Mouse (Mus musculus) ZHBTc4 (cell line): ENCODE measurements around the gene Abca7.

Experiments
- DNase-seq: peaks from one replicate; pipeline ENCODE4 v3.0.0-alpha.2; 2011; ENCODE audit warnings: low read depth, low spot score

Gene Abca7

DNA sequence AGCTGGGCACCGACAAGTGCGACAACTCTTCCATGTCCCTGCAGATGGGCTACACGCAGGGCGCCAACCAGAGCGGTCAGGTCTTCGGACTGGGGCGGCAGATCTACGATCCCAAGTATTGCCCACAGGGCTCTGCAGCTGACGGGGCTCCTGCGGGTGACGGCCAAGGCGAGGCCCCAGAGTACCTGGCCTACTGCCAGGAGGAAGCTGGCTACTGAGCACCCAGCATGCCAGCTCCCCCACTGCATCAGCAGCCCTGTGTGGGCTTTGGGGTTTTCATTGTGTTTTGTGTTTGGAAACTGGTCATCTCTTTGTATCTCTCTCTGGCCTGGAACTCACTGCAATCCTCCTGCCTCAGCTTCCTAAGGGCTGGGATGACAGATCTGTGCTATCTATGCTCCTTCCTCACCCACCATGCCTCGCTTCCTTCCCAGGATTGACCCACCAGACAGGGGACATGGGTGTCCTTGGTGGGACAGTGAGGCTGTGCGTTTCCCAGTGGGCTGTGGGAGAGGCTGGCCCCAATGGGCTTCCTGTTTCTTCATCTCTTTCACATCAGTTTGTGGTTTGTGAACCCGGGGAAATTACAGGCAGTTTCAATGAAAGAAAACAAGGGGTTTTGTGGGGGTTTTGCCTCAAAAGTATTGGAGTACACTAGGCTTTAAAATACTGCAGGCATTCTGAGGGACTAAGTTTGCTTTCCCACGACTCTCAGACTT, 1.7 kb upstream of the Abca7 start:
- DNase-seq: no peak

DNA sequence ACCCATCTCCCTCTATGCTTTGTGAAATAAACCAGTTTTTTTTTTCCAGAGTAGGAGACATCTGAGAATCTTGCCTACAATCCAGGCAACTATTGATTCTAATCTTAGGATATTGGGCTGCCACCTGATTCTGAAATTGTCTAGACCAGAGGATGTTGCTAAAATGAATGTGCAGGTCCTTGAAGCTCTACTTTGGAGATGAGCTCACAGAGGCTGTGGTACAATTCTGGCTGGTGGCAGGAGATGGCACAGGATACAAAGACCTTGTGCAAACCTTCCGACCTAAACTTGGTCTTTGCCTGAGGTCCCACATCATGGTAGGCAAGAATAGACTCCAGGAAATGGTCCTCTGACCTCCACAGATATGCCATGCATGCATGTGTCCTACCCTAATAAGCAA, 658 bp upstream of the Abca7 start:
- no peak for DNase-seq

DNA sequence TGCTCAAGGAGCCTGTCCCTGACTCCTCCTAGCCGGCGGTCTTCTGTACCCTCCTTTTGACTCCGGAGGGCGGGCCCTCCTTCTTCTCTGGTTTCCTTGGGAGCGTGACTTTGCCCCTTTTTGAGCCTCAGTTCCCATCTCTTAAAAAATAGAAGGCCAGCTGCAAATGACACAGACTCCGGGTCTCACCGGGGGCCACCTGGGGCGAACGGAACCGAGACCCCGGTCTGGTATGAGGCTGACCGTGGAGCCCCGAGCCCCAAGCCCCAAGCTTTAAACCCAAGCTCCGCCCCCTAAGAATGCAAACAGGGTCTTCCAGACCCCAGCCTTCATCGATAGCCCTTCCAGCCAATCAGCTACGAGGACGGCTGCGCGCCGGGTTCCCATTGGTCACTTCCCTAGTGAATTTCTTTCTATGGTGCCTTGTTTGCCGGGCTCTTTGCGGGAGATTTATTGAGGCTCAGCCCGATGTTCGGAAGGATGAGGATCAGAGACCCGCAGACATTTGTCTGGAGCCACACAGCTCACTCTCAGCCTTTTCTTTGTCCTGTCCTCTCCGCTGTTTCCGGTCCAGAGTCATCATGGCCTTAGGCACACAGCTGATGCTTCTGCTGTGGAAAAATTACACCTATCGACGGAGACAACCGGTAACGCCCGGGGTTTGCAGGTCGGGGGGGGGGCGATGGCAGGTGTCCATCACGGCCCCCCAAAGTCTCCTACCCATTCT, 903 bp downstream of the Abca7 start:
- DNase-seq: peak; percentile 89

DNA sequence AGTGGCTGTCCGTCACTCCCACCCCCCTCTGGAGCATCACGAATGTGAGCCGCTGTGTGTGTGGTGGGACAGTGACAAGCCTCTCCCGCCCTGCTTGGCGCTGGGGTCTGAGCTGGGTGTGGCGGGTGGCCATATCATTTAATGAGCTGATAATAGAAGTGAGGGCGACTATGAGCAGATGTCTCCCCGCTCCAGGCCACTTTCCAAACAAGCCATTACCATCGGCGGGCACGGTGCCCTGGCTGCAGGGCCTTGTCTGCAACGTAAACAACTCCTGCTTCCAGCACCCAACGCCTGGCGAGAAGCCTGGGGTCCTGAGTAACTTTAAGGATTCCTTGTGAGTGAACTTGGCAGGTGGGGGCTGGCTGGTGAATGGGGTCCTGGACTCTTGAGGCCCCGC, 1.5 kb downstream of the Abca7 start:
- DNase-seq: no peak

DNA sequence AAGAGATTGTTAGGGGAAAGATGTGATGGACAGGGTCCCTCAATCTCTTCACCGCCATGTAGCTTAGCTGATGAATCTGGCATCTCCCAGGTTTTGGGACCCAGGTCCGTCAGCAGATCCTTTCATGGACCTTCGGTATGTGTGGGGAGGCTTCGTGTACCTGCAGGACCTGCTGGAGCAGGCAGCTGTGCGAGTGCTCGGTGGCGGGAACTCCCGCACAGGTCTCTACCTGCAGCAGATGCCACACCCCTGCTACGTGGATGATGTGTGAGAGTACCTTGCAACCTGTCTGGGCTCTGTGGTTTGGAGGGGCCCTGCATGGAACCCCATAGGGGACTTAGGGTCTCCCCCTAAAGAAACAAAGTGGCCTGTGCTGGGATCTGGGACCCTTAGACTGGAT, 5.7 kb downstream of the Abca7 start:
- DNase-seq: no peak

DNA sequence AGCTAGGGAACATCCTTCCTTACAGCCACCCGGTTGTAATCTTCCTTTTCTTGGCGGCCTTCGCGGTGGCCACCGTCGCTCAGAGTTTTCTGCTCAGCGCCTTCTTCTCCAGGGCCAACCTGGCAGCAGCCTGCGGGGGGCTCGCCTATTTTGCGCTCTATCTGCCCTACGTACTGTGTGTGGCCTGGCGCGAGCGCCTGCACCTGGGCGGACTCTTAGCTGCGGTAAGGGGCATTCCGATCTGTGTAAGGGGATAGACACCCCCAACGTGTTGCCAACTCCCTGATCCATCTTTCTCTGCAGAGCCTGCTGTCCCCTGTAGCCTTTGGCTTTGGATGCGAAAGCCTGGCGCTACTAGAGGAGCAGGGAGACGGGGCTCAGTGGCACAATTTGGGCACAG, 6.5 kb downstream of the Abca7 start:
- DNase-seq: no peak

DNA sequence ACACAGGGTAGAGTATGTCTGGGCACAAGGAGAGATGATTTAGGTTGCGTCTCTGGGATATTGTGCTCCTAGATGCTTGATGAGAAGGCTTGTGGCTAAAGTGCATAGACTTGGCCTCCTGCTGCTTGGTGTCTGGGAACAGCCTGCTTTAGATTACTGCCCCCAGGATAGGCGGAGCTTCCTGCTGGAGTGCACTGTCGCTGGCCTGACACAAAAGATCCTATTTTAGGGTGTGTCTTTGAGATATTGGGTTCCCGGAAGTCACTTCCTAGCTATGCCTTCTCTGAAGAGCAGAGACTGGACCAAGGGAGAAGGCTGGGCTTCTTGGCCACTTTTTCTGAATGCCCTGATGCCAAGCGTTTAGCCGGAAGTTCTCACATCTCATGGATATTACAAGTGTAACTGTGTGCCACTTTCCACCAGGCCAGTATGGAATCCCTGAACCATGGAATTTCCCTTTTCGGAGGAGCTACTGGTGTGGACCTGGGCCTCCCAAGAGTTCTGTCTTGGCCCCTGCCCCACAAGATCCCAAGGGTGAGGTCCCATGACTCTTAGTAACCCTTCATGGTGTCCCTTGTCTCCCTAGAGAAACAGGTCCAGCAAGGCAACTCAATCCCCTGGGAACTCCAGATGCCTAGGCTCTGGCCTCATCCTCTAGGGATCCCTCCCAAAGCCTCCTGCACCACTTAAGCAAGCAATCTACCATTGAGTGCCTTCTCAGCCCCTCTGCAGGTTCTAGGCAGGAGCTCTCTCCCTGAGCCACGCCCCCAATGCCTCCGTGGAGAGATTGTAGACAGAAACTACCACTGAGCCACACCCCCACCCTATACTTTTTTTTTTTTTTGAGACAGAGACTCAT, 7.3 kb downstream of the Abca7 start:
- peak; percentile 65 for DNase-seq

DNA sequence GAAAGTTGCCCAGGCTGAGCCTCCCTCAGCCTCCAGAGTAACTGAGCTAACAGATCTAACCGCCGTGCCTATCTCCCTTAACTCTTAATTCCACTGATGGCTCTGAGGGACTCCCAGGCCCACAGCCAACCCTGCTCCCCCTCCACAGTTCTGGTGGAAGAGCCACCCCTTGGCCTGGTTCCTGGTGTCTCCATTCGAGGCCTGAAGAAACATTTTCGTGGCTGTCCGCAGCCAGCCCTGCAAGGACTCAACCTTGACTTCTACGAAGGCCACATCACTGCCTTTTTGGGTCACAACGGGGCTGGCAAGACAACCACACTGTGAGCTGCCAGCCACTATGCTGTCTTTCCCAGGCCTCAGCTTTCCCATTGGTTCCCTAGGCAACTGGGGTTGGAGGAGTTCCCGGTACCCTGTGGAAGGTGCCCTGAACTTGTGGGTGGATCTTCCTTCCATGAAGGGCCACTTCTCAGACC, 8.0 kb downstream of the Abca7 start:
- no peak for DNase-seq

DNA sequence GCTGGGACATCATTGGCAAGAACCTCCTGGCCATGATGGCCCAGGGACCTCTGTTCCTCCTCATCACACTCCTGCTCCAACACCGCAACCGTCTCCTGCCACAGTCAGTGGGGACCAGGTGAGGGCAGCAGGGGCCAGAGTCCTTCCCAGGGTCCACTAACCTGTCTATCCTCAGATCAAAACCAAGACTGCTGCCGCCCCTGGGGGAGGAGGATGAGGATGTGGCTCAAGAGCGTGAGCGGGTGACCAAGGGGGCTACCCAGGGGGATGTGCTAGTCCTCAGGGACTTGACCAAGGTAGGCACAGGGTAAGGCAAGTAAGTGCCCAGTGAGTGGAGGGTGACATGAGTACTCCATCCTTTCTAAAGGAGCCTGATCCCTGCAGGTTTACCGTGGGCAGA, 15.4 kb downstream of the Abca7 start:
- no peak for DNase-seq

DNA sequence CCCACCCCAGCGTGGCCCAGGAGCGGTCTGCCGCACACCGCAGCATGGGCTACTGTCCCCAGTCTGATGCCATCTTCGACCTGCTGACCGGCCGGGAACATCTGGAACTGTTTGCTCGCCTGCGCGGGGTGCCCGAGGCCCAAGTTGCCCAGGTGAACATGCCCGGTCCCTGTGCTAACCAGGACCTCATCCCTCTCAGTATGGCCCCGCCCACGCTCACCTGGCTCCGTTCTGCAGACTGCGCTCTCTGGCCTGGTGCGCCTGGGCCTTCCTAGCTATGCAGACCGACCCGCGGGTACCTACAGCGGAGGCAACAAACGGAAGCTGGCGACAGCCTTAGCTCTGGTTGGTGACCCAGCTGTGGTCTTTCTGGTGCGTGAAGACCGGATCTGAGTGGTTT, 17.3 kb downstream of the Abca7 start:
- DNase-seq: no peak

DNA sequence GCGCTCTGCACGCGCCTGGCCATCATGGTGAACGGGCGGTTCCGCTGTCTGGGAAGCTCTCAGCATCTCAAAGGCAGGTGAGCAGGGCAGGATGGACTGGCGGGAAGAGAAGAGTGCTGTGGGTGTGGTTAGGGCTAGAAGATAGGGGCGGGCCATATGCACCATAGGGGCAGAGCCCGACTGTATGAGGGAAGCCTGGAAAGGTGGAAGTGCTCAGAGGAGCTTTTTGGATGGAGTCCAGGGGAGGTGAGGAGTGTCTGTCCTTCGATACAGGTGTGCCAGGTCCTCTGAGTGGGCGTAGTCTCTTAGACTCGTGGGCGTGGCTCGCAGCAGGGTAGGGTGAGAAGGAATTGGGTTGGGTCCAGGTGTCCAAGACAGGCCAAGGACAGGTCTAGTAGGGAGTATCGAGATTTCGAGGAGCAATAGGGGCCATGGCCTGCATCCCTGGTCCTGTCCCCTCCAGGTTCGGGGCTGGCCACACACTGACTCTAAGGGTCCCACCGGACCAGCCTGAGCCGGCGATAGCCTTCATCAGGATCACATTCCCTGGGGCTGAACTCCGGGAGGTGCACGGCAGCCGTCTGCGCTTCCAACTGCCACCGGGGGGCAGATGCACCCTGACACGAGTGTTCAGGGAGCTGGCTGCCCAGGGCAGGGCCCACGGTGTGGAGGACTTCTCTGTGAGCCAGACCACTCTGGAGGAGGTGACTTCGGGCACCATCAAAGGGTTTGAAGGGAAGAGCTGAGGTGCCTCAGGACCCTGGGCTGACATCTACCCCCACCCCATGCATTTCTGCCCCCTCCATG, 18.4 kb downstream of the Abca7 start:
- DNase-seq: peak; percentile 56

DNA sequence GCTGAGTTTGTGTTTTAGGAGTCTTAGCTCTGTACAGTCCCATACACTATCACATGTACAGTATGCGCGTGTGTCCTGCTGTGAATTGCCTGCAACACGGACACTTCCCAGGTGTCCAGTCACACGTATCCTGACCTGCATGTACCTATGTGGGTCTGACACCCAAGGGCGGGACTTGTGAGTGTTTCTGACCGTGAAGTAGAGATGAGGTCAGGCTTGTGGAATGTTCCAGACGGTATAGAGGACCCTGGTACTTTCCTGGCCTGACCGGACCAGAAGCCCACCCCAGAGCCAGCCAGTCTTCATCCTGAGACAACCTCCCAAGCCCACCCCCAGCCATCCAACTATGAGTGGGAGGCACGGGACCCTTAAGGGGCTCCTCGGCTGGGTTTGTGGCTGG, 19.3 kb downstream of the Abca7 start:
- no peak for DNase-seq

DNA sequence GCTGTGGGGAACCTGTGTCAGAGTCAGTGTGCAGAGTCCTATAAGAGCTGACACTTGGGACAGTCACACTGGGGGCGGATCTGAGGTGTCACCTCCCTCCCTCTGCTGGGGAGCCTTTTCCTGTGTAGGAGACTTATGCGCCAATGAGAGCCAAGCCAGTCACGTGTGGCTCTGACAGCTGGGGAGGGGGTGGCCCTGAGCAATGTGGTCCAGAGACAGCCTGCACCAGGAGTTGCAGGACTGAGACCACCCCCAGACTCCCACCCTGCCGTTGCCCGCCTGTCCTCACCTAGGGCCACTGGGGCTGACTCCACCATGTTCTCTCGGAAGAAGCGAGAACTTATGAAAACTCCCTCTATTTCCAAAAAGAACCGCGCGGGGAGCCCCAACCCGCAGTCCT, 20.2 kb downstream of the Abca7 start, which contains the start of gene Arhgap45:
Gene Arhgap45 (plus strand): TSS at position 143 of the 400 bp plus-strand sequence.
- no peak for DNase-seq

DNA sequence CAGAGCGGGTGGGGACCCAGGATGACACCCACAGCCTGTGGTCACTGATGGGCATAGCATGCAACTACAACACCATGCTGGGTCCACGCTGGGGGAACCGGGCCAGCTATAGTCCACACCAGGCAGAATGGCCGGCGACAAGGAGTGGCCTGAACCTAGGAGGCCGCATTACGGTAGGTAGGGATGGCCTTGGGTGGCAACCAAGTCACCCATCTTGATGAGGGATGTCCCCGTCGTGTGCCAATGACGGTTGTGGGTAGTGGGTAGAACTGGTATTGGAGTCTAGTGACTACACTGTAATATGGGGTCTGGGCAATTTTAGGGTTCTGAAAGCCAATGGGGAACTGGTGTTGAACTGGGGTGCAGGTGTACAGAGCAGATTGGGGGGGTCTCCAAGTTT, 20.6 kb downstream of the Abca7 start:
- DNase-seq: no peak

DNA sequence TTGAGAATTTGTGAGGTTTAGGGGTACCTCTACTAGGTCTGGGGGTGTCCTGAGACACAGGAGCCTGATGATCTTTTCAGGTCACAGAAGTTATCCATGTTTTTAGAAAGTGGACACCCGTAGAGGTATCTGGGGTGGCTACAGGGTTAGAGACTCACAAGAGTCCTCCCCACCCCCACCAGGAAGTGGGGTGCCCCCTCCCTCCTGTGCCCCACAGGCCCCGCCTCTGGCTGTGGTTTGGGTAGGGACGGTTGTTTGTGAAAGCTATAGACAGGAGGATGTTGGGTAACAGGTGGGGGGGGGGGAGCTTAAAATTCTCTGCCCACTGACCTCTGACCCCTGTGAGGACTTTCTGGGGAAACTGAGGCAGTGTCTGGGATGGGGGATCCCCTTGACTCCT, 21.1 kb downstream of the Abca7 start:
- no peak for DNase-seq

DNA sequence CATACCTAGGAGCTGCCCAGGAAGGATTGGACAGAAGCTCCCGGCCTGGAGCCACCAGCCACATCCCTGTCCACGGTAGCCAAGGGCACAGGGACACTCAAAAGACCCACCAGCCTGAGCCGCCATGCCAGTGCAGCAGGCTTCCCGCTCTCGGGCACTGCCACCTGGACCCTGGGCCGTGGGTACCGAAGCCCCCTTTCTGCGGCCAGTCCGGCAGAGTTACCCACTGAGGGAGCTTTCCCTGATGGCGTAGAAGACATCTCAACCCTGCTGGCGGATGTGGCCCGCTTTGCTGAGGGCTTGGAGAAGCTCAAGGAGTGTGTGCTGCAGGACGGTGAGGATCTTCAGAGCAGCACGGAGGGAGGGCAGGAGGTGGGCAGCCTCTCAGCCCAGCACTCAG, 21.5 kb downstream of the Abca7 start:
- no peak for DNase-seq

DNA sequence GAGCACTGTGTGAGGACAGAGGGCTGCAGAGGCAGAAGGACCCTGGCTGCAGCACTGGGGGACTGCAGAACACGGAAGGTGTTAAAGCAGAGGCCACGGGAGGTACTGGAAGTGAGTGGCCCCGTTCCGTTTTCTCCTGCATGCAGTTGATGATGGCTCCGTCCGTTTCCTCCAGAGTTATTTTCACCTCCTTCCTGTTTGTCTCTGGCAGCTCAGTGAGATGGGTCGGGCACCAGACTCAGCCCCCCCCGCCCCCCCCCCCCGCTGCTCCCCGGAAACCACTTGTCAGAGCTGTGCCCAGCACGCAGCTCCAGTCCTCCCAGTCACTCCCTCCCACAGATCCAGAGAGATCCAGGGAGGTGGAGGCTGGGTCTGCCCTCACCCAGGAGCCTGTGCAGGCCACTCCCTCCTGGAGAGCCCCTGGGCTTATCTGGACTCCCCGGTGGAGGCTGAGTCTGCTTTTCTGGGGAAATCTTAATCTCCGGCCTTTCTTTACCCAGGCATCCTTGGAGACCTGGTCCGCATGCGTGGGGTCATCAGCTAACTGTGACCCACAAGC, 22.5 kb downstream of the Abca7 start:
- DNase-seq: no peak

DNA sequence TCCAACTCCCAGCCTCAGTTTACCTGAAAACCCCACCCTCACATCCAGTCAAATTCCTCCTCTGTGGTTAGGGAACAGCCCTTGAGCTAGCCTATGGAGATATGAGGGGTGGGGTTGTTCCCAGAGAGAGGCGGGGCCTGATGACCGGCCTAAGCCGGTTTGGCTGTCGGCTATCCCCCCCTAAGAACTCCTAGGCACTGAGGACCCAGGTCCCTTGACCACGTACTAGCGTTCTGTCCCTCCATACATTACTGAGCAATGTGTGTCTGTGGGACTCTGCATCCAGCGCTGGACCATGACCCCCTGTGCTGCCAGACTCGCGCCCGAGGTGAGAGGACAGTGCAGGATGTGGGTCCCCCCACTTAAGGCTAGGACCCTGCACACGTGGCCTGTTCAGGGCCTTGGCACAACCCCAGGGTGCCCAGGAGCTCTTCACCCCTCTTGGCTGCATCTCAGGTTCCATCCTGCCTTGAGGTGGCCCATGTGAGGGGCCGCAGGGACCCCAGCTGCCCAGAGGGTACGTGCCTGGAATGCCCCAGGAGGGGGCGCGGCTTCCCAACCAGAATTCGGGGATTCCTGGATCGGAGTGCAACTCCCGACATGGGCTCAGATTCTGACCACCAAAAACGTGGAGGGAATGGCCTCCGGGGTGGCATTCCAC, 23.3 kb downstream of the Abca7 start:
- DNase-seq: no peak

DNA sequence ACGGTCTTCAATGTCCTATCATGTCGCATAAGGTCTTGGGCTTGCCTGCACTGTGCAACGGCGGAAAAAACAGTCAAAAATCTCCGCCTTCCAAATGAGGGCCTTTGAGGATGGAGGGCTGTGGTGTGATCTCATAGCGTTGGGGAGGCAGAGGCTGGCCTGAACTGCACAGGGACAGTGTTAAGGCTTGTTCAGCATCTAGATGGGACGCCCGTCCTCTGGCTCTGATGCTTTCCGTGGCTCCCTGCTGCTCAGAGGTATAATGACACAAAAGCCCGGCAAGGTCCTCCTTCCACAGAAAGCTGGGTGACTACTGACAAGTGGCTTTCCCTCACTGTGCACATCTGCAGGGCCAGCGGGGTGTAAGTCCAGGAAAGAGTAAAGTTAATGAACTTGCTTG, 23.9 kb downstream of the Abca7 start:
- no peak for DNase-seq

DNA sequence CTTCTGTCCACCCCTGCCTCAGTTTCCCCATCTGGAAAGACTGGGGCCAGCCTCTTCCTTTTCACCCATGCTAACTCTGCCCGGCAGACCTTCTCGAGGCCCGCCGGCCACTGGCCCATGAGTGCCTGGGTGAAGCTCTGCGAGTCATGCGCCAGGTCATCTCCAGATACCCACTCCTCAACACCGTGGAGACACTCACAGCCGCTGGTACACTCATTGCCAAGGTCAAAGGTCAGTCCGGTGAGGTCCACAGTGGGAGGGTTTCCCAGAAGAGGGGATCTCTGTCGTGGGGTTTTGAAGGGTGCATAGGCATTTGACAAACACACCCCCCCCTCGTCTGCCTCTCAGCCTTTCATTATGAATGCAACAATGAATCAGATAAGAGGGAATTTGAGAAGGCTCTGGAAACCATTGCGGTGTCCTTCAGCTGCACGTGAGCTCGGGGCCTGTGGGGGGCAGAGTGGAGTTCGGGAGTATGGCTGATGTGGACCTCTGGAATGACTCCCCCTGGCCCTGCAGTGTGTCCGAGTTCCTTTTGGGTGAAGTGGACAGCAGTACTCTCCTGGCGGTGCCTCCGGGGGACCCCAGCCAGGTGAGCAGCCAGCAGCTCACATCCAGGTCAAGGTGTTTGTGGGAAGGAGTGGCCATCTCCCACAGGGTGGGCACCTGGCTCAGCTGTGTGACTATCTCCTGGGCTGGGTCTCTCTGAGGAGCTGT, 24.5 kb downstream of the Abca7 start:
- DNase-seq: no peak
